Mouse (Mus musculus): ENCODE measurements around the gene Fndc11. TPM values are rescaled to one million over a fixed set of nuclear protein-coding genes. Genes with fewer than 3 reads are reported as not detected.
"Not testable (repeated sequence)": the region's sequence is repeated elsewhere in the genome, so short reads cannot be mapped to it uniquely, and the experiment has no call there.

Fndc11 gene
- under 1 TPM in 1 of 26 experiments, not detected in 25; 0.66 TPM for total RNA-seq (2018; cell fraction: chromatin; rRNA removed)
- total RNA-seq (2018; cell fraction: cytosol; rRNA removed): not detected
- total RNA-seq (2018; cell fraction: nucleus; rRNA removed): not detected
- polyA plus RNA-seq (2018): not detected in 3 replicates

DNA sequence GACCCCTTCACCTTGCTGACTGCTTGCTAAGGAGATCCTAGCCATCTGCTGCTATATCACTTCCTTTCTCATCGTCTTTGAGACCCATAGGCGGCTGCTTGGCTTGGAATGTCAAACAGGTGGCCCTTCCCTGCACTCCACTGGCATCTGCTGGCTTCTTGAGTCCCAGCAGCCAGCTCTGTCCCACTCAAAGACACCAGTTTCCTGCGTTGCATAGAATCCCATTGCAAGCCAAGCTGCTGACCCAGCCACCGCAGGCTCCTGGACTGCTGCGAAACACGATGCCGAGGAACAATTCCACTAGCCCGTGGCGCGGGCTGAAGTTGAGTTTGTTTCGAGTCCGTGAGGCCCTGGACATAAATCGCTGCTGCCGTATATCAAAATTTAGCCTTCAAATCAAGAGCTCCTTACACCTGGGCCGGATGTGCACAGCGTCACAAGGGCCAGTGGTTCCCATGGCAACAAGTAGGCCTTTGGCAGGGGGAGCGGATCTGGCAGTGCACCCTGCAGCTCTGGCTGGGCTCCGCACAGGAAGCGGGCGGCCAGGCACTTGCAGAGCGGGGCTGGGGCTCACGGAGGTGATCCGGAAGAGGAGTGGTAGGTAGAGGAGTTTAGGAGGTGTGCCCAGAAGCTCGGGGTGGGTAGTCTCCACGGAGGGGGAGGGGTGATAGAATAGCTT is at the start of gene Fndc11:
Fndc11 (plus strand) TSS at position 476 of the 679 bp plus-strand sequence.
- Histone ChIP-seq H3K27ac (no peak within 1 kb of the TSS), H3K4me3 (ENCODE audit: inconsistent target) (no peak within 1 kb of the TSS)
- 8% methylated on average over 24 of the region's 25 CpGs for WGBS (ENCODE audit: missing documents)

DNA sequence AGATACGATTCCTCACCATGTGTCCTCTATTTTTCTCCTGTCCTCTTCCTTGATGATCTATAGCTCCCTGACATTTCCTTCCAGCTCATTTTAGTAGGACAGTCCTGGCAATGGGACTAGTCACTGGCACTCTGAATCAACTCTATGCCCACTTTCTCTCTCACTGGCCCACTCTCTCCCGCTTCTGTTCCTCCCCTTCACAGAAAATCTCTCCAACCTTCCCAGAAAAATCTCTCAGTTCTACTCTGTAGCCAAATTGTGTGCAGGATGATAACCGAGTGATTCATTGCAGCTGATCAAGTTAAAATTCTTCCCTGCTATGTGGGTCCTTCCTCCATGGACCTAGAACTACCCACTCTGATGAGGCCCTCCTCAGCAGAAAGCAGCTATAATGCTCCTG is 45.2 kb upstream of the Fndc11 start:
- 87% methylated on average over 3 of the region's 3 CpGs for WGBS (ENCODE audit: missing documents)
- H3K4me3 ChIP-seq (ENCODE audit: inconsistent target): no peak overlapping the region
- H3K36me3 ChIP-seq (ENCODE audit: inconsistent target): no peaks in the 10 kb centered on the region
- no peaks in the 10 kb centered on the region for H3K79me2 ChIP-seq (ENCODE audit: inconsistent target)
- no peak overlapping the region for H3K27ac ChIP-seq

More for the DNA sequence above, at the start of gene Fndc11:
- Histone ChIP-seq H3K79me2 (ENCODE audit: inconsistent target) (no peaks in the 10 kb centered on the region), H3K36me3 (ENCODE audit: inconsistent target) (no peaks in the 10 kb centered on the region)

DNA sequence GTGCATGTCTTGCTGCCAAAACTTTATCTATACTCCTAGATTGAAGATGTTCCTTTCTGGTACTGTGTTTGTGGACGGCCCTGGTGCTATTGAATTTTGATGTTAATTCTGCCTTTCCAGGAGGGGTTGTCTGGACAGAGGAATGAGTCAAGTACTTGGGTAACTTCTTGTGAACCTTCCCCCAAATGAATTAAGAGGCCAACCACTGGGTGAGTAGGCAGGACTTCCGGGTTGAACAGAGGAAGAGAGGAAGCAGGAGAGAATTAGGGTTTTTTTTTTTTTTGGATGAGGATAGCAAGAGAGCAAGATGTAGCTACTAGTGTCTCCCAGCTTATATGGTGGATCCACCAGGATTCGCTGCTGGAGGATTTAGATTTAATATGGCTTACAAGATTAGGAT is 41.8 kb upstream of the Fndc11 start:
- WGBS (ENCODE audit: missing documents): 87% methylated on average over 3 of the region's 3 CpGs
- Histone ChIP-seq H3K27ac (no peak overlapping the region), H3K36me3 (ENCODE audit: inconsistent target) (no peaks in the 10 kb centered on the region), H3K79me2 (ENCODE audit: inconsistent target) (no peaks in the 10 kb centered on the region), H3K4me3 (ENCODE audit: inconsistent target) (no peak overlapping the region)

DNA sequence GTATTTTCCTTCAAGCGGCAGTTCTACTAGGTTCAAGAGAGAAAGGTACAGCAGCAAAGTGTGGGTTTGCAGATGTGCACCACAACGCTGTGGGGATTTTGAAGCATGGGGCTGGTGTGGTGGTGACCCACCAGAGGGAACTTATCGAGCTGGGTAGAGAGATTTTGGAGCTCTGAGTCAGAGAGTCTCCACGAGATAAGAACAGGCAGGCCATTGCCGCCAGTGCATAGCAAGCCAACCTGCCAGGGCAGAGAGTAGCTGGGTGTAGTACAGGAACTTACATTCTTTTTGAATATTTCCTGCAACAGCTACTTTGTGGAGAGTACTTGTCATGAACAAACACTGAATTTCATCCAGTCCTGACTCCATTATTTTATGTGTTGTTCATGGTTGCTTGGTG is 41.3 kb upstream of the Fndc11 start:
- WGBS (ENCODE audit: missing documents): 68% methylated on average over 5 of the region's 5 CpGs
- Histone ChIP-seq H3K79me2 (ENCODE audit: inconsistent target) (no peaks in the 10 kb centered on the region), H3K27ac (no peak overlapping the region), H3K36me3 (ENCODE audit: inconsistent target) (no peaks in the 10 kb centered on the region), H3K4me3 (ENCODE audit: inconsistent target) (no peak overlapping the region)

DNA sequence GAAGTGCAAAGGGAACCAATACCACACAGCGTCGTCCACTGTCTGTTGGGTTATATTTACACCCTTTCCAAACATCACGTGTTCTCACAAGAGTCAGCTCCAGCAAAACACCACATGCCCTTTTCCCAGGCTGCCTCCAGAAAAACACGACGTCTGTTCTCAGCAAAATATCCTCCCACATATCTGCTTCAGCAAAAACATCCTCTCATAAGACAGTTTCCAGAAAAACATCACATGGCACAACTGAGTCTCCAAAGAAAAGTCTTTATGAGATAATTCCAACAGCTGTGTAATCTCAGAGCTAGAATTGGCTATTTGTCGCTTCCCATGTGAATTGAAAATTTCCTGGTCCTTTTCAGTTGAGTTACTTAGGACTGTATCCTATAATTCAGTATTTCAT is 38.9 kb upstream of the Fndc11 start:
- WGBS (ENCODE audit: missing documents): 87% methylated on average over 6 of the region's 6 CpGs
- Histone ChIP-seq H3K36me3 (ENCODE audit: inconsistent target) (no peaks in the 10 kb centered on the region), H3K4me3 (ENCODE audit: inconsistent target) (no peak overlapping the region), H3K79me2 (ENCODE audit: inconsistent target) (no peaks in the 10 kb centered on the region), H3K27ac (no peak overlapping the region)

DNA sequence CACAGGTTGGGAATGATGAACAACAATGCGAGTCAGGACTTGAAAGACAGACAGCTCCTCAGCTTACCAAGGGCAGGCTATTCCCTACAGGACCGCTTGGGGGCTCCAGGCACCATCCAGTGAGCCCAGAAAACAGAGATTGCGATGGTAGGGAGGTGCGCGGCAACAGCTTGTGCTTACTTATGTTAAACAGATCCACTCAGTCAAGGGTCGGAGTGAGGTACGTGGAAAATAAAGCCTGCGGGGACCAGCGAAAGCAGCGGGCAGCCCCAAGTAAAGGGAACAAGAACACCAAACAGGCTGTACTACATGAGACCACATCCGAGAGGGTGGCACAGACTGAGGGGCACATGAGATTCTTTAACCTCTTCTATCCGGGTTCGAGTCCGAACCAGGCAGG is 33.2 kb upstream of the Fndc11 start:
- no peaks in the 10 kb centered on the region for H3K79me2 ChIP-seq (ENCODE audit: inconsistent target)
- H3K27ac ChIP-seq: peak overlapping the region; percentile 74
- H3K4me3 ChIP-seq (ENCODE audit: inconsistent target): peak overlapping the region; percentile 57
- WGBS (ENCODE audit: missing documents): under 1% methylated on average over 14 of the region's 14 CpGs
- H3K36me3 ChIP-seq (ENCODE audit: inconsistent target): no peaks in the 10 kb centered on the region

DNA sequence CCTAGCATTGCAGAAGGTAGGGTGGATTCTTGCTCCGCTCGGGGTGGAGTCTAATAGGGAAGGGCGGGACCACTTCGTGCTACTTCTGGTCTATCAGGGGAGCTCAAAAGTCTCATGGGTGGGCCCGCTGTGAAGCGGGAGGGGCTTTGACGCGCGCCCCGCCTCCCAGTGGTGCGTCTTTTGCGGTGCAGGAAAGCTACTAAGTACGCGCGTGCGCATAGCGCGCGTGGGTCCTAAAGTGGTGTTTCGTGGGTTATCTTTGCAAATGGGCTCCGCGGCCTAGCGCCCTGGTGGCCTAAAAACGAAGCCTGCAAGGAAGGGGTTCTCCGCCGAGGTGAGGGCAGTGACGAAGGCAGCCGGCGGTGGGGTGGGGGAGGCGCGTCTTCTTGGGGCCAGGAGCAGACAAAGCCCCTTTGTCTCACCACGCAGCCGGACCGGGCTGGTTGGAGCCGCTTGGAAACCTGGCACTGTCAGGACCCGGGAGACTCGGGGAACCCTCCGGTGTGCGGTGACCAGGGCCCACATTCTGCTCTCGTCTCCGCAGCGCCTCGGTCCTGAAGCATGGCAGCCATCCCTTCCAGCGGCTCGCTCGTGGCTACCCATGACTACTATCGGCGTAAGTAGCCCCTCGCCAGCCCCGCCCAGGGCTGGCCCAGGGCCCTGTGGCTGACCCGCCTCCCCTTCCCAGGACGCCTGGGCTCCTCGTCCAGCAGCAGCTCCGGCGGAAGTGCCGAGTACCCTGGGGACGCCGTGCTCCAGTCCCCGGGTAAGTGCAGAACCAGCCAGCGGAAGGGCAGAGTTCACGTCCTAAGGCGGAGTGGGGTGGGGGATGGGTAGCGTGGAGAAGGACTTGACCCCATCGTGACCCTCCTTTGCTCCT is 32.5 kb upstream of the Fndc11 start, which contains the start of gene Ppdpf:
Ppdpf (plus strand) TSS at position 127 of the 880 bp plus-strand sequence.
- Histone ChIP-seq H3K79me2 (ENCODE audit: inconsistent target) (no peaks in the 10 kb centered on the region), H3K27ac (peak within 1 kb of the TSS; percentile 74), H3K4me3 (ENCODE audit: inconsistent target) (peak within 1 kb of the TSS; percentile 57), H3K36me3 (ENCODE audit: inconsistent target) (no peaks in the 10 kb centered on the region)
- WGBS (ENCODE audit: missing documents): under 1% methylated on average over 58 of the region's 64 CpGs

DNA sequence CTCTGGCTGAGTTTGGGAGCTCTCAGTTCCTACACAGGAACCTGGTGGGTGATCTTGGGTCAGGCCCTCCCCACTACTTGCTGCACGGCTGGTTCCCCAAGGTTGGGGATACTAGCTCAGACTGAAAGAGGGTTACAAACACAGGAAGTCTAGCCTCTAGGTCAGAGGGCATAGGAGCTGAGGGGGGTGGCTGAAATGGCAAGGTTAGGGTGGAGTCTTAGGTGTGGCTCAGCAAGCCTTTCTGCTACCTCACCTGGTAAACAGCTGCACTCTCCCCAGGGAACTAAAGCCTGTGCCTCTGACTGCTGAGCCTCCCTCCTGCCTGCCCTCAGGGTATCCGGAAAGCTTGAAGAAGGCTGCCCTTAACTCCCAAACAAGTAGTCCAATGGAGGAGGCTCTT is 31.1 kb upstream of the Fndc11 start:
- Histone ChIP-seq H3K4me3 (ENCODE audit: inconsistent target) (peak overlapping the region; percentile 57), H3K36me3 (ENCODE audit: inconsistent target) (no peaks in the 10 kb centered on the region), H3K79me2 (ENCODE audit: inconsistent target) (no peaks in the 10 kb centered on the region), H3K27ac (peak overlapping the region; percentile 74)
- 52% methylated on average over 2 of the region's 2 CpGs for whole genome bisulfite sequencing (ENCODE audit: missing documents)

DNA sequence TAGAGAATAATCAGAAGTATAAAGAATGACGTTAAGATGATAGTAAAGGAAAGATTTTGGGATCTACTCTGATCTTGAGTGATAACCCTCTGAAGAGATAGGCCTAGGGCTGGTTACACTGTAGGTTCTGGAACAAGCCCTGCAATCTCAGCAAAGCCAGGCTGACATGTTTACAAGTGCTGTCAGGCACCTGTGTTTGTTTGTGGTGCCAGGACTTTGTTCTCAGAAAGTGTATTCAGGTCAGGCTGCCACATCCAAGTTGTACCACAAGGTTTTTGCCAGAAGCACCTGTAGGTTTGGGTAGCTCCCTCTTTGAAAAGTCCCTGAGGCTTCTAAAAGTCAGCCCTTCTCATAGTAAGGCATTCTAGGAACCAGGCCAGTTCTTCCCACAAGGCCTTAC is 30.5 kb upstream of the Fndc11 start:
- no peaks in the 10 kb centered on the region for H3K36me3 ChIP-seq (ENCODE audit: inconsistent target)
- 82% methylated on average over 1 of the region's 1 CpGs for WGBS (ENCODE audit: missing documents)

DNA sequence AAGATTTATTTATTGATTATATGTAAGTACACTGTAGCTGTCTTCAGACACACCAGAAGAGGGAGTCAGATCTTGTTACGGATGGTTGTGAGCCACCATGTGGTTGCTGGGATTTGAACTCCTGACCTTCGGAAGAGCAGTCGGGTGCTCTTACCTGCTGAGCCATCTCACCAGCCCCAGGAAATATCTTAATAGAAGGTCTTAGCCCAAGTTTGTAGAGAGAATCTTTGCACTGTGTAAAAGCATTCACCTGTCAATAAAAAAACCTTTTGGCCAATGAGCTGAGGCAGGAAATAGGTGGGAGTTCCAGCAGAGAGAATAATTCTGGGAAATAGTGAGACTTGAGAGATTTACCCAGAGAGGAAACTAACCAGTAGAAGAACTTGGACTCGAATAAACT is 28.4 kb upstream of the Fndc11 start:
- WGBS (ENCODE audit: missing documents): 91% methylated on average over 3 of the region's 4 CpGs
- not testable (repeated sequence) for H3K36me3 ChIP-seq (ENCODE audit: inconsistent target); H3K27ac ChIP-seq; H3K79me2 ChIP-seq (ENCODE audit: inconsistent target); H3K4me3 ChIP-seq (ENCODE audit: inconsistent target)

More for the DNA sequence above, 30.5 kb upstream of the Fndc11 start:
- Histone ChIP-seq H3K79me2 (ENCODE audit: inconsistent target) (no peaks in the 10 kb centered on the region), H3K27ac (peak overlapping the region; percentile 74; the same call in 1 of the 2 replicates), H3K4me3 (ENCODE audit: inconsistent target) (no peak overlapping the region)

DNA sequence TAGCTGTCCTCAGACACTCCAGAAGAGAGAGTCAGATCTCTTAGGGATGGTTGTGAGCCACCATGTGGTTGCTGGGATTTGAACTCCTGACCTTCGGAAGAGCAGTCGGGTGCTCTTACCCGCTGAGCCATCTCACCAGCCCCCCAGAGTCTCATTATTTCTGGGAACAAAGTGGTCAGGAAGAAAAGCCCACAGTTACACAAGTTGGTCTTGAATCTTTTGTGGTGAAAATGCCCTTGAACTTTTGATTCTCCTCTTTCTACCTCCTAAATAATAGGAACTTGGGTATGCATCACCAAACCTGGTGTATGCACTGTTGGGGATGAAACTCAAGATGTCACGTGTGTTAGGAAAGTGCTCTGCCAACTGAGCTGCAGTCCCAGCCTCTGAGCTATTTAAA is 27.9 kb upstream of the Fndc11 start:
- Histone ChIP-seq H3K27ac (0 out of 2 replicates have a peak overlapping the region, but pooled peaks have one; percentile 68), H3K79me2 (ENCODE audit: inconsistent target) (no peaks in the 10 kb centered on the region), H3K4me3 (ENCODE audit: inconsistent target) (no peak overlapping the region), H3K36me3 (ENCODE audit: inconsistent target) (no peaks in the 10 kb centered on the region)
- WGBS (ENCODE audit: missing documents): 88% methylated on average over 4 of the region's 4 CpGs

DNA sequence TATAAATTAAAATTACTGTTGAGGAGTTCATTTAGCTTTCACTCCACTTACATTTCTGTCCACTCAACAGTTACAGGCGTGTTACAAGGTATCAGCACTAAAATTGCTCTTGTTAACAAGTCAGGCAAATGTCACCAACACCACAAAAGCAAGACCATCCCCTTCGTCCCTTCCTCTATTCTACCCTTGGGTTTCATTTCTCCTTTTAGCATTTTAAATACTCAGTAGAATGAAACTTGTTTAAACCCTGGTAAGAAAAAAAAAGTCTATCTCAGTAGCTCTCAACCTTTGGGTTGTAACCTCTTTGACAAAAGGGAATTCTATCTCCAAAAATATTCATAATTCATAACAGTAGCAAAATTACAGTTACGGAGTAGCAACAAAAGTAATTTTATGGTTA is 26.8 kb upstream of the Fndc11 start:
- Histone ChIP-seq H3K36me3 (ENCODE audit: inconsistent target) (no peaks in the 10 kb centered on the region), H3K79me2 (ENCODE audit: inconsistent target) (no peaks in the 10 kb centered on the region), H3K4me3 (ENCODE audit: inconsistent target) (no peak overlapping the region), H3K27ac (peak overlapping the region; percentile 68)
- 0% methylated on average over 3 of the region's 3 CpGs for WGBS (ENCODE audit: missing documents)

DNA sequence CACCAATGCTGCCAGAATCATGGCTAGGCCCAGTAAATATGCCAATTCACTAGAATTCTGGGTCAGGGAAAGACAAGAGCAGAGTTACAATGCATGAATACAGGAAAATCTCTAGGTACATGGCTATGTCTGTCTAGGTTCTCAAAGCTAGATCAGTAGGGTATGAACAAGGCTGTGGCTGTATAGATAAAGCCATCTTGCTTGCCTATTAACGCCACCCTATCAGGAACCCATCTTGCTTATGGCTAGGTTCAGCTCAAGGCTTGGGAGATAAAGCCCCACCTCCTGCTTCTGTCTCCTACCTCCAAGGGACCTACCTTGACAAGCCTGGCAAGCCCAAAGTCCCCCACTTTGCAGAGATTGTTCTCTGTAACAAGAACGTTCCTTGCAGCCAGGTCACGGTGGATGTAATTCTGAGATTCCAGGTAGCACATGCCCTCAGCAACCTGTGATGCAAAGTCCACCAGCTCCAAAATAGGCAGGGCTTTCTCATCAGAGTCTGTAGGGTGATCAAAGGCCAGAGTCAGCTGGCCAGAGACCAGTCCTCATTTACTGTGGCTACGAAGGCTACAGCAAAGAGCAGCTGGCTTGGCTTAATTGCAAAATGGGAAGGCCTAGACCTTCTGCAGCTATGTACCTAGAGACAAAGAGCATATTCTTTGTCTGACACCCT is 23.0 kb upstream of the Fndc11 start:
- 95% methylated on average over 4 of the region's 4 CpGs for WGBS (ENCODE audit: missing documents)
- Histone ChIP-seq H3K4me3 (ENCODE audit: inconsistent target) (no peak overlapping the region), H3K27ac (no peak overlapping the region), H3K36me3 (ENCODE audit: inconsistent target) (no peaks in the 10 kb centered on the region), H3K79me2 (ENCODE audit: inconsistent target) (no peaks in the 10 kb centered on the region)

DNA sequence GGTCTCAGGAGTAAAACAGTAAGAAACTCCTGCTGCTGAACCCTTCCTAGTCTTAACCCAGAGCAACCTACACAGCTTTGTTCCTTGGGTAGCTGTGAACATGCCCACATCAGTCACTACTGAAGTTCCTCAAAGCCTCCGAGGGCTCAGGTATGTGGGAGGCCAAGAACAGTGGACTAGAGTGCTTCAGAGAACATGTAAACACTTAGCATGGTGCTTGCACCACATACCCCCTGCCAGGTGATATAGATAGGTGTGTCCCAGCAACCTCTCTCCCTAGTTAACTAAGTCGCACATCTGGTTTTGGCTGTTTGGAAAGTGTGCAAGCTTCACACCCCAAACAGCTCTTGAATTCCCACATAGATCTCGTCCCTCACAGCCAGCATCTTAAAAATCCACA is 18.2 kb upstream of the Fndc11 start:
- WGBS (ENCODE audit: missing documents): 78% methylated on average over 3 of the region's 3 CpGs
- Histone ChIP-seq H3K79me2 (ENCODE audit: inconsistent target) (no peaks in the 10 kb centered on the region), H3K36me3 (ENCODE audit: inconsistent target) (no peaks in the 10 kb centered on the region), H3K27ac (no peak overlapping the region), H3K4me3 (ENCODE audit: inconsistent target) (no peak overlapping the region)
